Mouse (Mus musculus) liver, adult 2 months (tissue): ENCODE measurements around the gene Vsx1.

Experiments used
- CTCF ChIP-seq: fragments of 200-500 bp; IDR thresholded peaks from 2 replicates; pipeline ENCODE4 v1.5.1; 2011; ENCODE audit warnings: low read depth, low read length, control low read depth
- POLR2A ChIP-seq: fragments of 200-500 bp; IDR thresholded peaks from 2 replicates; pipeline ENCODE4 v1.6.1; 2011; ENCODE audit warnings: low read length, control low read depth; ENCODE audit not compliant: insufficient read depth; ENCODE audit errors: extremely low read depth

GRCm38 (mm10) chr2:150670926-150671325 lies 18.2 kb downstream of the Vsx1 start:
- TF ChIP-seq POLR2A, result no peak
- TF ChIP-seq CTCF, result no peak
